Mouse (Mus musculus) CH12.LX (cell line): Measurements from ENCODE around the gene Tradd. TPM values are rescaled to one million over a fixed set of nuclear protein-coding genes. Genes with fewer than 3 reads are reported as not detected.

ENCODE experiments used
- DNase-seq: peaks from one replicate; pipeline ENCODE4 v3.0.0-alpha.2; 2013; ENCODE audit errors: extremely low read depth
- H3K27ac ChIP-seq: 2 replicates; pipeline ENCODE4 v1.5.1; 2012; ENCODE audit warnings: low read depth, mild to moderate bottlenecking, control low read depth, moderate library complexity; ENCODE audit not compliant: insufficient read depth
- H3K27me3 ChIP-seq: replicated peaks from 2 replicates; pipeline ENCODE3; 2012; ENCODE audit warnings: inconsistent platforms
- H3K36me3 ChIP-seq, 2 experiments: replicated peaks in 1 of 2; 2 replicates each; pipeline versions ENCODE3 to v1.6.1; 2012; ENCODE audit warnings: inconsistent platforms in 1 of 2, low read length in 1 of 2, mild to moderate bottlenecking in 1 of 2, mixed read lengths in 1 of 2, moderate library complexity in 1 of 2; ENCODE audit not compliant: control insufficient read depth in 1 of 2, insufficient read depth in 1 of 2
- H3K4me1 ChIP-seq, 2 experiments: 2 replicates each; pipeline ENCODE4 v1.6.1; 2012; ENCODE audit warnings: inconsistent platforms in 1 of 2, moderate library complexity in 1 of 2; ENCODE audit not compliant: insufficient read depth in 2 of 2, control insufficient read depth in 1 of 2
- H3K4me2 ChIP-seq: 2 replicates; pipeline ENCODE4 v1.6.1; 2012; ENCODE audit warnings: low read depth, mild to moderate bottlenecking, control low read depth; ENCODE audit not compliant: poor library complexity, insufficient read depth, severe bottlenecking
- H3K4me3 ChIP-seq, 3 experiments: fragments of 150-350 bp in 1 of 3; sonication (generic) in 1 of 3; replicated peaks in 1 of 3; 2 replicates each; pipeline versions ENCODE3 to v1.5.1; 2011 to 2012; ENCODE audit warnings: low read depth in 2 of 3, low read length in 2 of 3, mild to moderate bottlenecking in 2 of 3, moderate library complexity in 2 of 3, control low read depth in 1 of 3, improper control_type of control experiment in 1 of 3, inconsistent platforms in 1 of 3, mixed read lengths in 1 of 3; ENCODE audit not compliant: poor library complexity in 1 of 3
- H3K79me2 ChIP-seq: replicated peaks from 2 replicates; pipeline ENCODE4 v1.6.1; 2012; ENCODE audit warnings: mild to moderate bottlenecking, moderate library complexity; ENCODE audit not compliant: control insufficient read depth, poor library complexity, insufficient read depth, severe bottlenecking; ENCODE audit errors: extremely low read depth
- H3K9ac ChIP-seq: 2 replicates; pipeline ENCODE4 v1.6.1; 2012; ENCODE audit warnings: low read depth, mild to moderate bottlenecking, control low read depth, moderate library complexity; ENCODE audit not compliant: insufficient read depth
- H3K9me3 ChIP-seq: replicated peaks from 2 replicates; pipeline ENCODE3; 2012; ENCODE audit warnings: low read length, inconsistent platforms, mixed read lengths
- CHD1 ChIP-seq: IDR thresholded peaks from 2 replicates; pipeline ENCODE4 v1.6.1; 2012; ENCODE audit warnings: low read depth, low read length, improper control_type of control experiment, inconsistent platforms
- CTCF ChIP-seq, 2 experiments: IDR thresholded peaks in 1 of 2; conservative IDR thresholded peaks in 1 of 2; 2 replicates each; pipeline ENCODE4 v1.5.1; 2011 to 2012; ENCODE audit warnings: low read depth in 2 of 2, low read length in 2 of 2, improper control_type of control experiment in 1 of 2, inconsistent platforms in 1 of 2, mild to moderate bottlenecking in 1 of 2, moderate library complexity in 1 of 2
- ETS1 ChIP-seq: conservative IDR thresholded peaks from 2 replicates; pipeline ENCODE4 v1.6.1; 2012; ENCODE audit warnings: low read depth, mild to moderate bottlenecking, inconsistent platforms, low read length, improper control_type of control experiment, moderate library complexity
- GABPA ChIP-seq: IDR thresholded peaks from 2 replicates; pipeline ENCODE4 v1.6.1; 2012; ENCODE audit warnings: low read depth, low read length, improper control_type of control experiment, inconsistent platforms; ENCODE audit not compliant: insufficient replicate concordance
- HCFC1 ChIP-seq: IDR thresholded peaks from 2 replicates; pipeline ENCODE4 v1.6.1; 2012; ENCODE audit warnings: low read depth, mild to moderate bottlenecking, inconsistent platforms, low read length, improper control_type of control experiment
- IRF4 ChIP-seq: IDR thresholded peaks from 2 replicates; pipeline ENCODE4 v1.6.1; 2014; ENCODE audit warnings: low read depth, mild to moderate bottlenecking, inconsistent platforms, low read length, improper control_type of control experiment
- KAT2A ChIP-seq: IDR thresholded peaks from 2 replicates; pipeline ENCODE4 v1.6.1; 2012; ENCODE audit warnings: low read length, improper control_type of control experiment, inconsistent platforms; ENCODE audit not compliant: insufficient replicate concordance
- MAFK ChIP-seq: IDR thresholded peaks from 2 replicates; pipeline ENCODE4 v1.6.1; 2011; ENCODE audit warnings: low read length, improper control_type of control experiment; ENCODE audit not compliant: insufficient replicate concordance
- MAZ ChIP-seq: IDR thresholded peaks from 2 replicates; pipeline ENCODE4 v1.6.1; 2012; ENCODE audit warnings: low read depth, mild to moderate bottlenecking, inconsistent platforms, low read length, improper control_type of control experiment, moderate library complexity
- MEF2A ChIP-seq: IDR thresholded peaks from 2 replicates; pipeline ENCODE4 v1.6.1; 2014; ENCODE audit warnings: low read depth, mild to moderate bottlenecking, inconsistent platforms, low read length, improper control_type of control experiment, borderline replicate concordance
- MYC ChIP-seq: IDR thresholded peaks from 2 replicates; pipeline ENCODE4 v1.6.1; 2011; ENCODE audit warnings: low read depth, mild to moderate bottlenecking, improper control_type of control experiment, low read length
- NELFE ChIP-seq: IDR thresholded peaks from 2 replicates; pipeline ENCODE4 v1.6.1; 2011; ENCODE audit warnings: low read depth, low read length, improper control_type of control experiment
- NRF1 ChIP-seq: IDR thresholded peaks from 2 replicates; pipeline ENCODE4 v1.6.1; 2014; ENCODE audit warnings: low read depth, mild to moderate bottlenecking, inconsistent platforms, low read length, improper control_type of control experiment, moderate library complexity
- POLR2A ChIP-seq: IDR thresholded peaks from 2 replicates; pipeline ENCODE4 v1.6.1; 2011; ENCODE audit warnings: low read depth, mild to moderate bottlenecking, improper control_type of control experiment, low read length
- RAD21 ChIP-seq: IDR thresholded peaks from 2 replicates; pipeline ENCODE4 v1.6.1; 2011; ENCODE audit warnings: low read depth, mild to moderate bottlenecking, low read length, improper control_type of control experiment, moderate library complexity
- RCOR1 ChIP-seq: conservative IDR thresholded peaks from 2 replicates; pipeline ENCODE4 v1.6.1; 2012; ENCODE audit warnings: low read depth, mild to moderate bottlenecking, inconsistent platforms, low read length, improper control_type of control experiment
- SMC3 ChIP-seq: IDR thresholded peaks from 2 replicates; pipeline ENCODE4 v1.6.1; 2011; ENCODE audit warnings: low read depth, low read length, improper control_type of control experiment
- UBTF ChIP-seq: IDR thresholded peaks from 2 replicates; pipeline ENCODE4 v1.6.1; 2012; ENCODE audit warnings: low read depth, mild to moderate bottlenecking, inconsistent platforms, low read length, improper control_type of control experiment, moderate library complexity
- ZC3H11A ChIP-seq: IDR thresholded peaks from 2 replicates; pipeline ENCODE4 v1.6.1; 2012; ENCODE audit warnings: low read depth, mild to moderate bottlenecking, inconsistent platforms, low read length, improper control_type of control experiment
- ZNF384 ChIP-seq: IDR thresholded peaks from 2 replicates; pipeline ENCODE4 v1.6.1; 2012; ENCODE audit warnings: low read depth, low read length, improper control_type of control experiment, inconsistent platforms
- dilution Hi-C: fragments of 300-500 bp; cut with MboI; formaldehyde crosslinking; loops from 2 replicates; pipeline ENCODE4 v1.14.3; 2020; ENCODE audit warnings: low sequenced_read_pairs; ENCODE audit not compliant: extremely low pct_unique_long_range_greater_than_20kb, extremely low pct_ligation_motif_present
- in situ Hi-C: fragments of 300-500 bp; cut with MboI; formaldehyde crosslinking; loops from 3 replicates; pipeline ENCODE4 v1.14.3; 2019; ENCODE audit warnings: low sequenced_read_pairs, low pct_ligation_motif_present, low pct_unique_long_range_greater_than_20kb, mixed read lengths
- polyA plus RNA-seq: library from polyadenylated mRNA; unstranded; fragments of >175 nt; gene quantifications from 2 replicates; pipeline ENCODE4 v1.2.1, GENCODE M21; 2012; ENCODE audit warnings: low read depth; ENCODE audit not compliant: insufficient read length
- total RNA-seq, 2 experiments: library from RNA; depleted of rRNA; stranded (reverse); fragments of 300-350 nt in 1 of 2; fragments of >200 nt in 1 of 2; gene quantifications; 2 replicates each; pipeline ENCODE4 v1.2.3; 2012 to 2014

Gene Tradd
- total and polyA plus RNA-seq, 3 experiments: 18.6 to 30.8 (median 20.4) TPM

- dilution Hi-C loops (no loop called here), in situ Hi-C loops (no loop called here)
Observed at GRCm38 (mm10) chr8:105223850-105224249, 40.6 kb downstream of the Tradd start.

GRCm38 (mm10) chr8:105217926-105218522, 46.4 kb downstream of the Tradd start:
- Histone ChIP-seq H3K4me3 (no peak overlapping the region), H3K36me3 (peaks cover 6 to 38% of the 10 kb centered on the region in 2 experiments), H3K79me2 (no peaks in the 10 kb centered on the region), H3K9me3 (no peaks in the 10 kb centered on the region)
- peak; percentile 60 for DNase-seq
- in situ Hi-C loops: no loop called here
- peak; percentile 64 for TF ChIP-seq SMC3
- peak; percentile 66 for TF ChIP-seq RAD21
- no peak for TF ChIP-seq MAZ
- TF ChIP-seq MYC: no peak
- peak; percentile 45 to 77; a peak in 3 of 4 replicates for TF ChIP-seq CTCF (conservative IDR thresholded peaks at IDR 0.05 in 1 of 2, IDR thresholded peaks at IDR 0.05 in 1 of 2; ENCODE audit: low read depth in 2 of 2, low read length in 2 of 2)
- TF ChIP-seq ZNF384: peak; percentile 84
- peak; percentile 20; the same call in 1 of the 2 replicates for TF ChIP-seq ZC3H11A
- no peak for TF ChIP-seq IRF4
- TF ChIP-seq, all 38 proteins: peak for 5
- Histone ChIP-seq H3K9ac (no peak overlapping the region), H3K4me1 (no peaks in the 10 kb centered on the region), H3K4me2 (no peak overlapping the region), H3K27ac (no peak overlapping the region), H3K27me3 (no peaks in the 10 kb centered on the region)
- dilution Hi-C loops: no loop called here

More at GRCm38 (mm10) chr8:105223850-105224249, 40.6 kb downstream of the Tradd start:
- Histone ChIP-seq H3K27ac (no peak overlapping the region), H3K27me3 (no peaks in the 10 kb centered on the region), H3K9me3 (no peaks in the 10 kb centered on the region), H3K4me1 (peaks cover 3 to 20% of the 10 kb centered on the region in 2 experiments; a peak in 3 of 4 replicates), H3K36me3 (peaks cover 0 to 9% of the 10 kb centered on the region in 2 experiments), H3K79me2 (peaks cover 18% of the 10 kb centered on the region), H3K4me2 (no peak overlapping the region), H3K4me3 (no peak overlapping the region), H3K9ac (no peak overlapping the region)
- DNase-seq: no peak
- TF ChIP-seq ETS1 (no peak), MYC (no peak), POLR2A (no peak), NELFE (no peak), KAT2A (no peak), MAZ (no peak), GABPA (no peak), RCOR1 (no peak), MEF2A (no peak), RAD21 (no peak), CTCF (conservative IDR thresholded peaks at IDR 0.05 in 1 of 2, IDR thresholded peaks at IDR 0.05 in 1 of 2; ENCODE audit: low read depth in 2 of 2, low read length in 2 of 2) (no peak), UBTF (no peak), CHD1 (no peak), ZC3H11A (no peak), HCFC1 (no peak), NRF1 (no peak), MAFK (no peak)
